Mouse (Mus musculus) heart, postnatal 25 days (tissue): ENCODE measurements at regions not wholly inside any gene's neighbourhood (a gene's known extent, or its start where the extent isn't known, plus 50 kb on each side); places are given as distances from the start of the nearest gene placed in this dataset.

Source experiments
- DNase-seq: peaks from one replicate; pipeline ENCODE4 v3.0.0; 2022; ENCODE audit warnings: low spot score
- intact Hi-C: fragments of 180-260 bp; cut with DNase I; formaldehyde crosslinking; loops from one replicate; pipeline ENCODE4 v1.15.1; 2025

DNA sequence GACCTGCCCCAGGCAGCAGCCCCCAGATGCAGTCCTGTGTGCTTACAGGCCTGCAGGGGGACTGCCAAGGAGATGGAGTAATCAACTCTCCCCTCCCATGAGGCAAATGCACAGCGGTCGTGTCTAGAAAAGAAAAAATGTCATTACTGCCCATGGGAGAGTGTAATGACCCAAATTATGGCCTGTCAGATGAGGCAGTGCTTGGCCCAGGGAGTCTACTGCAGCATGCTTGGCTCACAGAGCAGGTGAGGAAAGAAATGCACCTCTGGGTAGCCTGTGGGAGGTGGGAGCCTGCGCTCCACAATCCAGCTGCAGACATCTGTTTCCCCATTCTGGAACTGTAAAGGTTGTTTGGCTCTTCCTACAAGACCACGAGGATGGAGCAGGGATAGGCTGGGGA, 339.8 kb upstream of the Apob start:
- intact Hi-C loops = no loop called here
- DNase-seq = peak; percentile 1

DNA sequence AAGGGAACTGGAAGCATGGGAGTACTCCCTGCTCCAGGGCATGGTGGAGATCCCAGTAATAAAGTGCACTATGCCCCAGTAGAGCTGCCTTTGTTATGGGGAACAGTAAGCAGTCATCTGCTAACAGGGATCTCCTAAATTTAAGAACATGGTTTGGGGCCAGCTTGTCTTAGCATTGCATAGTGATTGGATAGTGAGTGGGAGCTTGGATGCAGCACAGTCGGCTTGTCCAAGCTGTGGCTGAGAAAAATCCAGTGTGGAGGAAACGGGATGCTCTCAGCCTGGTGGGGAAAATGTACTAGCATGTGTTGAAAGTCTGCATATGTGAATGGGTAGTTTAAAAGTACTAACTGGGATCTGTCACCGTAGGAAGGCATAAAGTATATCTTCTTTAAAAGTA, 326.6 kb upstream of the Apob start:
- intact Hi-C loops = no loop called here

DNA sequence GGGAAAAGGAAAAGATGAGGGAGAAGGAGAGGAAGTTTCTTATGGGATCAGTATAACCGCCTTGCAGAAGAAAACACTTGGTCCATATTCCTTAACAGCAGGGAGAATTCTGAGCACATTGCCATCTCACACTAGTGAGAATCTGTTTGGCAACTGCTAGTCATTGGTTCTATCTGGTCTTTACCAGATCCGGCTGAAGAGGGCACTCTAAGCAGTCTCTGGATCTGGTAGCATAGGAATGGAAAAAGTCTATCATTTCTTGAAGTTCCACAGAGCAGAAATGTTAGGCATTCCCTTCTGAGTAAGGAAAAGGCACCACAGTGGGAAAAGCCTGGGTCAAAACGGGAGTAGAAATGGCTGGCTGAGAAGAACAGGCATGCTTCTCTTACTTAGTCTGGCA, 315.4 kb upstream of the Apob start:
- intact Hi-C loops = no loop called here
- no peak for DNase-seq

More for the DNA sequence above, 326.6 kb upstream of the Apob start:
- DNase-seq = no peak

DNA sequence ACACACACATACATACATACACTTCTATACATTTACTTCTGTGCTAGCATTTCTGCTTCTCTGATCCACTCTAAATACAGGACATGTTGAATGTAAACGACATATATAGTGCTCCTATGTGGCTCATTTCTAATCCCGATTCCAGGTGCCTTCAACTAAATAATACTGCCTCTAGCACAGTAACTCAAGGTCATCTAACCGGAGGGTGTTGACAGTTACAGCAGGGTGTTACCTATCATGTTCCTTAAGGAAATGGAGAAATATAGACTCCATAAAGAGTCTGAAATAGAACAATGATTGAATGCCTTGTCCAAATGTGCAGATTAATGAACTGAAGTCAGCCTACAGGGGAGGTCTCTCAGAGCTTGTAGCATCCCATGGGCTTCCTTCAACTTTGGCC, 307.3 kb upstream of the Apob start:
- DNase-seq = no peak
- intact Hi-C loops = no loop called here

DNA sequence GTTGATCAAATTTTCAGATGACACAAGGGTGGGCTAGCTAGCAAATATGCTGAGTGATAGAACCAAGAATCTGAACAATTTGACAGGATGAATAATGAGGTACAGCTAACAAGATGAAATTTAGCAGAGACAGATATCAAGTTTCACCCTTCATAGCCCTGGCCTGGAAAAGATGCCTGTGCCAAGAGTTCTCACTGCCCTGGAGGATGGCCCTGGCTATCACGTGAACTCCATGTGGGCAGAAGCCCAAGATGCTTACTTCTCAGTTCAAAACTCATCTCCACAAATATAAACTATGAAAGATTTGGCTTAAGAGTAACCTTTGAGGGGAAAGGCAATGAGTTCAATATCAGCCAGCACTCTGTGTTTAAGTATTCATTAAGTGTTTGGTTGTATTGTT, 306.9 kb upstream of the Apob start:
- no peak for DNase-seq

DNA sequence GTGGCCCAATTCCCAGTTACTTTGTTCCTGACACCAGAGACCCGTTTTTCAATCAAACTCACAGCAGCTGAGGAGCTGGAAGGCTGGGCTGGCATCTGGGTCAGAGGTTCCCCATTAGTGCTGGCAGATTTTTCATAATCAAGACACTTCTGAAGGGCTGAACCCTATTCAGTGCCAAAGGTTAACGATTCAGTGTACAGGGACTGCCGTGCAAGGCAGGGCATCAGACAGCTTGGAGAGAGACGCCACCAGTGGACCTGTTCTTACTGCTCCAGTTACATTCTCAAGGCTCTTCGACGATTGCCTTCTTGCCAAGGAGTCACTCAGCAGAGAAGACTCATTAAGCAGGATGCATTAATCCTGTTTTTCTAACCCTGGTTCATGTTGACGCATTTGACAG, 285.5 kb upstream of the Apob start:
- intact Hi-C loops = no loop called here
- DNase-seq = no peak

More for the DNA sequence above, 306.9 kb upstream of the Apob start:
- intact Hi-C loops = no loop called here

DNA sequence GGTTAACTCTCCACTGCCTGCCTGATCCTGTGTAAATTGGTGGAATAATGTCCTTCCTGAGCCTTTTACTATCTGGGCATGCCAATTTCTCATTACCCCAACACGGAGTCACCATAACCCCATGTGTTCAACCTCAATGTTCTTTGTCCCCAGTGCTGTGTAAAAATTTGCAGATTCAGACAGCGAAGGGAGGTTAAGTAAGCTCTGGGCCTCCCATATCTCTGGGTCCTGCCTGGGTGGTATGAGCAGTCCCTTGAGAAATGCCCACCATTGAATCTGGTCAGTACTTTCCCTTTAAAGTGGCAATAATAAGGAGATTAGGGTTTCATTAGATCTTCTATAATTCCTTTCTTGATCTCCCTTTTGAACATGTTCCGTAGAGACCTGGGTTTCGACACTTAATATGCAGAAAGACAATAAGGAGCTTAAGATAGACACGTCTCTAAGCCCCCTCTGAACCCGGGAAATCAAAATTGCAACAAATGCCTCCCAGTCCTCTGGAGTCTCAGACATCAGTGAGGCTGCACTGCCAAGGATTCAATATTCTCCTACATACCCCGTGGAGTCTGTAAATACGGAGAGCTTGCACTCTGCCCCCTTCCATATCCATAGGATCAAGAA, 279.0 kb upstream of the Apob start:
- intact Hi-C loops = no loop called here

DNA sequence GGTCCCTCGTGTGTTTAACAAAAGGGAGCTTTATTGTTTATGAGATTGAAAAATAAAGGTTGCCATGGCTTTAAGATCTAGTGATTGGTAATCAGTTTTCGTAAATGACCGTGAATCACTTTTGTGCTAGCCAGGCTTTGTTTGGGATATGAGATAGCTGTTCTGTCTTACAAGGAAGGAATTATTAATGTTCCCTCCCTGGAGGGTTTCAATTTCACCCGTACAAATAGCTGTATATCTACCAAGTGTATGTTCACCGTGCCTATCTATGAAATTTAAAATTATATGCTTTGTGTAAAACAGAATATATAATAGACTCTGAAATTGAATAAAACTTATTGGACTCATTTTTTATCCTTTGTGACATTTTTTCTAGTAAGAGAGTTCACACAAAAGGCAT, 268.3 kb upstream of the Apob start:
- intact Hi-C loops = no loop called here
- DNase-seq = no peak

More for the DNA sequence above, 279.0 kb upstream of the Apob start:
- DNase-seq = no peak

DNA sequence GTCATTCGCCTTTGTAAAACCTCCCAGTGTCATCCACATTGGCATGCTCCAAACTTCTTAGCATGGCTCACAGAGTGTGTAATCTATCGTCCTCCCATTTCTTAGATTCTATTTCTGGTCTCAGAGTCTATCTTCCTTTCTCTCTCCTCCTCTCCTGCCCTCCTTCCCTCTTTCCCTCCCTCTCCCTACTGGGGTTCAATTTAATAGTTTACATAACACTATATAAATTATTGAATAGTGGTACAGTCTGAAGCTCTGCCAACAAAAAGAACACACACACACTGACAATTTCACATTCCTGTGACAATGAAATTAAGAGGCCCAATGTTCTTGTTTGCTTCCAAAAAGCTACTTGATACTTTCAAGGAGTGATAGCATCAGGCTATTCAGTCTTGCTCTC, 267.6 kb upstream of the Apob start:
- intact Hi-C loops = no loop called here

DNA sequence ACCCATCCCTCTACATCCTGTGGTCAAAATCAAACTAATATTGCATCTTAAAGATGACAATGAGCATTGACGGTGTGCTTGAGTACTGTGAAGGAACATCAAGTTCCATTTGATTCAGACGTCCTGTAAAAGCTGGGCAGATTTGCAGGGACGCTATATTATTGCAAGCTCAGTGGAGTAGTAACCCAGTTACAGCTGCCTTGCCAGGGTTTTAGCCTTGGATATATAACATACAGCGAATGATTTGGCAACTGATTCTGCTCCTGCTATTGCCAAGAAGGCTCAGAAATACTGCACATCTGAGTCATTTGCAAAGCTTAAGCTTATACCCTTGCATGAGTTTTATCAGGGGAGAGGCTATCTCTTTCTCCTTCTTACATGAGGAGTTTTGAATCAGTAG, 262.4 kb upstream of the Apob start:
- no peak for DNase-seq
- intact Hi-C loops = no loop called here

More for the DNA sequence above, 267.6 kb upstream of the Apob start:
- DNase-seq = no peak

DNA sequence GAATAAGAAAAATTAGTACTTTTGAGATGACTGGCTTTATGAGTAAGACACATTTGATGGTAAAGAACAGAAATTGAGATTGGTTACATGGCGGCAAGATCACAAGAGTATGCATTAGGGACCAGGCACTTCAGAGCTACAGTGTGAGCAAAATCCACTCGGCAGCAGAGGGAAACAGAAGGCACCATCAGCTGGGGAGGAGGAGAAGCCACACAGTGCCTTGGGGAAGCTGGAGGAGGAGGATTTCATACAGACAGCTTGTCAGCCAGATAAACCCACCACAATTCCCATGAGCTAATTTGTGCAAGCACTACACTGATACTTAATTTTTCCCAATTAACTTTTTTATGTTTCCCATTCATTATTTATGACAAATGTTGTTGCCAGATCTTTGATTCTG, 258.9 kb upstream of the Apob start:
- DNase-seq = no peak
- intact Hi-C loops = no loop called here

DNA sequence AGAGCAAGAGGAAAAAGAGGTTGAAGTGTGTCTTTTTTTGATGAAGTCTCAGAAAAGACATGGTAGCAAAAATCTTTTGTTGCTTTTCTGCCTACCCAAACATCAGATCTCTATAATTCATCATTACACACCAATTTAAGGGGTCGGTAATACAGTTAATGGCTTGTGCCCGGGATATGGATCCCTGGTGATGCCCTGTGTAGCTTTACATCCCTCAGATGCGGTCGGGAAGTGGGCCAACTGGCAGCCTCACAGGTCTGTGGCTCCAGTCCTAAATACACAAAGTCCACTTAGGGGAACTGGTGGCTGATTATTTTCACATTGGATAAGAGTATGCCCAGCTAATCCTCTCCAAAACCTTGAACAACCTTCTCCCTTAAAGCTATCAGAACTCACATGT, 258.4 kb upstream of the Apob start:
- no peak for DNase-seq
- intact Hi-C loops = no loop called here

DNA sequence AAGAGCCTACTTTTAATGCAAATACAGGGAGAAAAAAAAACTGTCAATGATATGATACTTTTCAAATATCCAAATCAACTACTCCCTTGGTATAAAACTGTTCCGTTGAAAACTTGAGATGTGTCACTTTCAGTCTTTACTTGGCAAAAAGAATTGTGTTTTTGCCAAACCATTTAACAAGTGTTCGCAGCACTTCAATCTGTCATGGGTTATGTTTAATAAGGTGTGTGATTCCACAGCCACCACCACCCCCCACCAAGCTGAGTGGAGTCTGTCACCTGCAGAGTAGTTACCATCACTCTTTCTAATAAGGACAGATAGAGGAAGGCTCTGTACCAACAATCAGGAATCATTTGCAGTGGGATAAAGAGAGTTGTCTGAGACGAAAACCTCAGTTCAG, 252.5 kb upstream of the Apob start:
- intact Hi-C loops = no loop called here
- DNase-seq = no peak

DNA sequence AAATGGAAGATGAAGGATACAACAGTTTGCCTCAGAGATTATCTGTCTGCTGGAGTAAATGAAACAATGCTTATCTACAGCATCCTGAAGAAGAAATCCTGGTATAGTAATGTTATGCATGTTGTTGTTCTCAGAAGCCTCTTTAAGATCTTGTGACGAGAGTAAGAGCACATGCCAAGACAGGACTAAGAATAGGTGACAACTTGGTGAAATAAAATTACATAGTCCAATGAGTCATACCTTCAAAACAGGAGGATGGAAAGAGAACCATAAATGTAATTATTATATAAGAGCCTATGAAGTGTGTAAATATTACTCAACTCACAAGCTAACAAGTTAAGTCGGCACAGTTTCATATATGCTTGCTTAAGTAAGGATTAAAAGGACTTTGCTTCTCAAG, 239.4 kb upstream of the Apob start:
- no peak for DNase-seq
- intact Hi-C loops = no loop called here

DNA sequence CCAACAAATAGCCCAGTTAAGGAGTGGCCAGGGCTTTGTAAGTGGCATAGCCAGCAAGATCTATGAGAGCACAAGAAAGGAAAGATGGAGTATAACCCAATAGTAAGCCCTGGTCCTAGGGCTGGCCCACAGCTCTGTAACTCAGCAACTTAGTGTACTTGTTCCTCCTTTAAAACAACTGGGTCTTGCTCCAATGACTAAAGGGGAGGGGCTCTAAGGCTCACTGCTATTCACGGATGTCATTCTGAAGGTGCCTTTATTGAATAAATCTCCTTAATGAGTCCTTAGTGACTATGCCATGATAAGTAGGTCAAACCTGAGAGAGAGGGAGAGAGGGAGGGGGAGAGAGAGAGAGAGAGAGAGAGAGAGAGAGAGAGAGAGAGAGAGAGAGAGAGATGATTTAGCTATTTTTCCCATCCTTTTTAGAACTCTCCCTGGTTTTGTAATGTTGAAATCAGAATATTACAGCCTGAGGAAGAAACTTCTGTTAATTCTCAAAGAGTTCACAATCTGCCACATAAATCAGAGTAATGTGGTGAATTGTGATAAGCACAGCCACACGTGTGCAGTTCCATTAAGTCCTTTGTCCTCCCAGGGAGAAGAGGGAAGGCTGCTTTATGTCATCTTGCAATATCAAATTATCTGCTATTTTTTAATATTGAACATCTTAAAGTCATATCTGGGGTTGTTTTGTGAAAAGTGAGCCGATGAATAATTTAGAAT, 238.7 kb upstream of the Apob start:
- no peak for DNase-seq
- intact Hi-C loops = no loop called here

DNA sequence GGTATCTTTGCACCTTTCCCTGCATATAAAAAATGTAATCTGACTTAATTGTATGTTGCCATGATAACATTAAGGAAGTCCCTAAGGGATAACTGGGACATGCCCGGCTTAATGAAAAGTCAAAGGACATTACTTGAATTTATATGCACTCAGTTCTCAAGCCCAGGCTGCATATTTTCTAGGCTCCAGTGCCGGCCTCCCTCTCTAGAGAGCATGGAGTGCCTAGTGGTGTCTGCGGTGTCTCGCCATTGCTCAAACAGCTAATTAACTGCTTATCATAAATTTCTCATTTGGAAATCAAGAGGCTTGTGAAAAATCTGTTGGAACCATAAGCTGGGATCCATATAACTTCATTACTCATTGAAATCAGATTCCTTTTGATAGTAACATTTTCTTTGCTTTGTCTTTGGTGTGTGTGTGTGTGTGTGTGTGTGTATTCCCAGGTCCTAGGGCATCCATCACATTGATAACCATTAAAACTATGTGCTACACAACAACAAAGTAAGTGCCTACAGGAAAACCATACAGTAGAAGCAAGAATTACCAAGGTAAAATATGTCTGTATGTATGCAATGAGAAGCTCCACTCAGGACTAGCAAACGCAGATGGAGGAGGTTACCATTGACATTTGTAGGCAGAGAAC, 238.0 kb upstream of the Apob start:
- intact Hi-C loops = no loop called here
- DNase-seq = no peak

DNA sequence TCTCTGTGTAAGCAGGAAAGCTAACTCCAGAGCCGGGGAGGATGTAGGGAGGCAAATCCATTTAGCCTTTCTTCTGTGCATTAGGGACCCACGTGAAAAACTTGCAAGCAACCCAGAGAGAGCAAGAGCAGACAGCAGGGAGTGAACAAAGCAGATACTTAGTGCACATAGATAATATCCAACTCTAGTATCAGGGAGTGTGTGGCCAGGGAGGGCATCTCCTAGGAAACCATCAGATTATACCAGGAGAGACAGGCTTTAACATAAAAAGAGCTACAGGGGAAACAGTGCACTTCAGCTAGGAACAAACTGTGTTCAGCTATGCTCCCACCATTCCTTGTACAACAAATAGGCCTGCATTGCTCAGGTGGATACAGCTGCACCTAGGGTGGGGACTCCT, 230.7 kb upstream of the Apob start:
- intact Hi-C loops = no loop called here
- no peak for DNase-seq

DNA sequence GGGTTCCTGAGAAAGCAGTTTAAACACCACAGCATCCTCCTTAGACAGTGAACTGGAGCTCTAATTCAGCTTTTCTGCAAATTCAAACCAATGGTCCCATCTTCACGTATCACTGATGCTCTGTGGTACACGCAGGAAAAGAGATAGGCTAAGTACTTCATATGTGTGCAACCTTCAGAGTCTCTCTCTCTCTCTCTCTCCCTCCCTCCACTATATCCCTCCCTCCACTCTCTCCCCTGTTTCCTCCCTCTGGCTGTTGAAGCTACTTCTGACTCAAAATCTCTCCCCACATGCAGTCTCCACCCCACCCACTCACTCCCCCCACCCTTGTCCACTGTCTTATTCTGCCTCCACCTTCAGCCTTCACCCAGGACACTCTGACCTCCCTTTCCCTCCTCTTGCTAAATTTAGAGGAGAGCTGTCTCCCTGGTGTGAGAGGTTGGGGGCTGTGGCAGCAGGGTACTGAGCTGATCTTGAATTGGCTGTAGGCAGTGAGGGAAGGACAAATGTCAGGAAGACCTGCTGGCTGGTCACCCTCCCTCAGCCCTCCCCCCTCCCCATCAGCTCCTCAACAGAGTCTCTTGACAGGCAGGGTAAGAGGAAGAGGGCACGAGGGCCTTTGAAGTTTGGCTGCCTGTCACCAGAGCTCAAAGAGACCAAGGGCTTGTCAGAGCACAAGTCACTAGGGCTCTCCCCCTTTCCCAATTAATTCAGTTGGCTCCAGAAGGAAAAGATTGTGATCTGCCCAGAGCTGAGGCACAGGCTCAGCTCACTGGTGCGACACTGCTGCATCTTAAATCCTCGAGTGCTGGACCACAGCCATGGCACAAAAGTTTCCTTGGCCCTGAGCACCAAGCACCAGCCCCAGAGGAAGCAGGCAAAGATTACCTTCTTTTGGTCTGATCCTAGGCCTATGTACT, 227.9 kb upstream of the Apob start:
- intact Hi-C loops = no loop called here
- DNase-seq = no peak

DNA sequence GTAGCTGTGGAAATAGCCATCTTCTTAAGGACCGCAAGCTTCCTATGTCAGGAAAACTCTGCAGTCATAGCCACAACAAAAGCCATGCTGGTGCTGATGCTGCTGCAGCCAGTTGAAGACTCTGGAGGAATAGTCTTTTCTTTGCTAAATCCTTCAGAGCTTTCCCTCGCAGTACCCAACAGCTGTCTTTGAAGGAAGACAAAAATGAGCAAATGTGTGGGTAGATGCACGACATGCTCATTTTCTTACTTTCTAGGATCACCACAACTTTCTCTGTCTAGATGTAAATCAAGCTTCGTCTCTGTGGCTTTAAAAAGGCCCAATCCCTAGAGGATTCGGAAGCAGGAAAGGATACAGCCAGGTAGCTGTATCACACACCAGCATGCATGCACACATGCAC, 222.6 kb upstream of the Apob start:
- DNase-seq = no peak
- intact Hi-C loops = no loop called here
